Mouse (Mus musculus) MEL (cell line): ENCODE results near the gene Gsk3a.

Source experiments
- CHD1 ChIP-seq: IDR thresholded peaks from 2 replicates; pipeline ENCODE4 v1.6.1; 2012; ENCODE audit warnings: low read depth, mild to moderate bottlenecking, inconsistent platforms, low read length, improper control_type of control experiment
- CHD2 ChIP-seq: IDR thresholded peaks from 2 replicates; pipeline ENCODE4 v1.6.1; 2011; ENCODE audit warnings: low read length, improper control_type of control experiment
- ELF1 ChIP-seq: IDR thresholded peaks from 2 replicates; pipeline ENCODE4 v1.6.1; 2014; ENCODE audit warnings: low read depth, mild to moderate bottlenecking, inconsistent platforms, low read length, improper control_type of control experiment, moderate library complexity
- KAT2A ChIP-seq: conservative IDR thresholded peaks from 2 replicates; pipeline ENCODE4 v1.6.1; 2012; ENCODE audit warnings: low read depth, low read length, improper control_type of control experiment, inconsistent platforms
- POLR2A ChIP-seq, 2 experiments: IDR thresholded peaks; 2 replicates each; pipeline ENCODE4 v1.6.1; 2011 to 2012; ENCODE audit warnings: low read length in 2 of 2, mild to moderate bottlenecking in 2 of 2, control low read depth in 1 of 2, improper control_type of control experiment in 1 of 2, low read depth in 1 of 2, moderate library complexity in 1 of 2; ENCODE audit not compliant: control insufficient read depth in 1 of 2, insufficient read depth in 1 of 2, poor library complexity in 1 of 2
- TAL1 ChIP-seq: IDR thresholded peaks from 2 replicates; pipeline ENCODE4 v1.6.1; 2012; ENCODE audit warnings: mild to moderate bottlenecking, inconsistent platforms, low read length, moderate library complexity, mixed read lengths
- TCF12 ChIP-seq: IDR thresholded peaks from 2 replicates; pipeline ENCODE4 v1.6.1; 2014; ENCODE audit warnings: low read depth, mild to moderate bottlenecking, inconsistent platforms, low read length, improper control_type of control experiment, moderate library complexity
- ZNF384 ChIP-seq: IDR thresholded peaks from 2 replicates; pipeline ENCODE4 v1.6.1; 2012; ENCODE audit warnings: low read depth, mild to moderate bottlenecking, inconsistent platforms, low read length, improper control_type of control experiment

DNA sequence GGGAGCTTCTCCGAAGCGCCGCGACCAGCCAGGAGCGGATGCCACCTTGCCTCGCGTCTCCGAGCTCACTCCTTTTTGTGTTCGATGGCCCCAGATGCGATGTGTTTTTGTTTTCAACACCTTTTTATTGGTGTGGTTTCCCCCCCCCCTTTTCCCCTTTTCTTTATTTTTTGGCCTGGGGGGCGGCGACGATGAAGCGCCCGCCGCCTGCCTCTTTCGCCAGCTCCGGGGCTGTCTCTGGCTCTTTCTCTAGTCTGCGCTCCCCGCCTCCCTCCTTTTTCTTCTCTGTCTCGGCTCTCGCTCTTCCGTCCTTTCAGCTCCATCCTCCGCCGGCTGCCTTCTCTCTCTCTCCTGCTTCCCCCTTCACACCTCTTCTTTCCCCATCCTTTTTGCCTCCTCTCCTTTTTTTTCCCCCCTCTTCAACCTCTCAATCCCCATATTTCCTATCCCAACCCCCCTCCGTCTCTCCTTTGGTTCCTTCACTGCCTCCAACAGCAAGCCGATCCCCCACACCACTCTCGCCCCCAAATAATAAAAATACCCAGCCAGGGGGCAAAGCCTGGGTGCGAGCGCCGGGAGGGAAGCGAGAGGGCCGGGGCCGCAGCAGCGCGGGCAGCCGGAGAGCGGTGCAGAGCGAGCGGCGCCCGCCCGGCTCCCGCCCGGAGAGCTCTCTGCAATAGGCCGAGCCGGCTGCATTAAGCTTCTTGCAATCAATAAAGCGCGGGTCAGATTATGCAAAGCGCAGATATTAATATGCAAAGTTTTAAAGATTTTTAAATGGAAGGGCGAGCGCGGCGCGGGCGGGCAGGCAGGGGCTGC is 58.7 kb downstream of the Gsk3a start:
- TF ChIP-seq ZNF384 (no peak), TCF12 (no peak), POLR2A (IDR thresholded peaks at IDR 0.05; ENCODE audit: control insufficient read depth in 1 of 2, insufficient read depth in 1 of 2, low read depth in 1 of 2, low read length in 2 of 2, poor library complexity in 1 of 2) (no peak; a peak in 2 of 4 replicates), CHD2 (no peak), CHD1 (no peak), TAL1 (no peak), KAT2A (no peak), ELF1 (no peak)
